Mouse (Mus musculus): ENCODE results near the gene Rprd1b. TPM values are rescaled to one million over a fixed set of nuclear protein-coding genes. Genes with fewer than 3 reads are reported as not detected.

Rprd1b gene
- polyA plus RNA-seq, 1 experiment = 17.1 TPM

DNA sequence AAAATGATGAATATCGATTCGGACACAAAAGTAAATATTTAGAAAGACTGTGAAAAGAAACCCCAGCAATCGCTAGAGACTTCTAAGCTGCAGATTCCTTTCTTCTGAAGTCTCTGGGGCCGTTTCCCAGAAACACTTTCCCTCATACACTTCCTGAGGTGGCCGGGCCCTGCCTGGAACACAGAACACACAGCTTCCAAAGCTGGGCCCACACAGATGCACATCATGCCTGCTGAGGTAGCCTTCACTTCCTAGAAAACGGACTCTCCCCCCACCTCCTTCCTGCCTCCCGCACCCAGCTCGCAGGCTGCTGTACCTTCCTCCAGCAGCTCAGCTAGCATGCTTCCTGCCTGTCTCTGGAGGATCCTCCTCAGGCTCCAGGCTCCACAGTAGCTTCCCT, 81.2 kb downstream of the Rprd1b start:
- no peak overlapping the region for H3K27ac ChIP-seq (ENCODE audit: insufficient read depth, low read length)
- no peak for TF ChIP-seq POLR2A (IDR thresholded peaks at IDR 0.05; ENCODE audit: extremely low read depth, insufficient read depth, low read length)
- no peak for TF ChIP-seq CTCF (IDR thresholded peaks at IDR 0.05; ENCODE audit: extremely low read depth, insufficient read depth, low read length)
- no peak overlapping the region for H3K4me3 ChIP-seq (ENCODE audit: insufficient read depth, low read length)
- H3K4me1 ChIP-seq (ENCODE audit: control insufficient read depth, insufficient read depth, low read length) = no peaks in the 10 kb centered on the region

DNA sequence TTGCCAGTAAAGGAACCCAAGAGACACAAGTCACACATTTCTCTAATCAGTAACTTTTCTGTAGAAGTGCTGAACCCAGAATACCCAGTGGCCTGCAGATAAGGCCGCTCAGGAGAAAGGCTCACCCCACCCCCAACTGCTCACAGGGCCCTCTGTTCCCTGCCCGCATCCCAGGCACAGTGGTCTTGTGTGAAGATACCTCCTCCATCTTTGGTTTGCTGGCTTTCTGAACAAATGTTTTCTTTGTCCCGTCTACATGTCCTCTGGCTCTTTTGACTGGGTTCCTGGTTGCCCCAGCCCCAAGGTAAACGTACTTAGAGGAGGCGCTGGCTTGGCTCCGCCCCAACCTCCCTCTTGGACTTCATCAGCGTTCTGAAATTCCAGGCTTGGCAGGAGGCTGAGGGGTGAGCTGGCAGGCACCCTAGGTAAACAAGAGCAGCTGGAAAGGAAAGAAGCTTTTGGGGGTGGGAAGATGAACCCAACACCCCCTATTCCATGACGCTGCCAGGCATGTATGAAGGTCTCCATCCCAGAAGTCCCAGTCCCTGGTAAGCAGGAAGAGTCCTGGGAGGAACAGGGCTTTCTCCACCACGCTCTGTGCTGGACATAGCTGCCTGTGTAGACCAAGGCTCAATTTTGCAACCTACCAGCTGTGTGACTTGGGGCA, 85.4 kb downstream of the Rprd1b start:
- Histone ChIP-seq H3K4me1 (ENCODE audit: control insufficient read depth, insufficient read depth, low read length) (no peaks in the 10 kb centered on the region), H3K27ac (ENCODE audit: insufficient read depth, low read length) (no peak overlapping the region), H3K4me3 (ENCODE audit: insufficient read depth, low read length) (no peak overlapping the region)
- TF ChIP-seq POLR2A (IDR thresholded peaks at IDR 0.05; ENCODE audit: extremely low read depth, insufficient read depth, low read length) (no peak), CTCF (IDR thresholded peaks at IDR 0.05; ENCODE audit: extremely low read depth, insufficient read depth, low read length) (no peak)

DNA sequence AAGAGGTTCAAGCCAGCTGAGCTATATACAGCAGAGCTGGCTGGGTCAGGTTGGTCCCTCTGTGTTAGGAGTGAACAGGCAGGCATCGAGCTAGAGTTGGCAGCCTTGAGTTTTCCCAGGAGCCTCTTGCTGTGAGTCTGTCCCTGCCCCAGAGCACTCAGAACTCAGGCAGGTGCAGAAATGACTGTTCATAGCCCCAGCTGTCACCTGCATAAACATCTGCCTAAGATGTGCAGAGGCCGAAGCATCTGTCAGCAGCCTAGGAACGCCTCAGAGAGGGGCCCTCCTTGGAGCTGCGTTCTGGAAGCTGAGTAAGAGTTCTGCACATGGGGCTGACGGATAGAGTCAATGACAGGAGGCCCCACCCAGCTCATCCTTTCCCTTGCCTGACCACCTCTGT, 86.6 kb downstream of the Rprd1b start:
- Histone ChIP-seq H3K4me1 (ENCODE audit: control insufficient read depth, insufficient read depth, low read length) (no peaks in the 10 kb centered on the region), H3K4me3 (ENCODE audit: insufficient read depth, low read length) (no peak overlapping the region), H3K27ac (ENCODE audit: insufficient read depth, low read length) (no peak overlapping the region)
- no peak for TF ChIP-seq CTCF (IDR thresholded peaks at IDR 0.05; ENCODE audit: extremely low read depth, insufficient read depth, low read length)
- no peak for TF ChIP-seq POLR2A (IDR thresholded peaks at IDR 0.05; ENCODE audit: extremely low read depth, insufficient read depth, low read length)

DNA sequence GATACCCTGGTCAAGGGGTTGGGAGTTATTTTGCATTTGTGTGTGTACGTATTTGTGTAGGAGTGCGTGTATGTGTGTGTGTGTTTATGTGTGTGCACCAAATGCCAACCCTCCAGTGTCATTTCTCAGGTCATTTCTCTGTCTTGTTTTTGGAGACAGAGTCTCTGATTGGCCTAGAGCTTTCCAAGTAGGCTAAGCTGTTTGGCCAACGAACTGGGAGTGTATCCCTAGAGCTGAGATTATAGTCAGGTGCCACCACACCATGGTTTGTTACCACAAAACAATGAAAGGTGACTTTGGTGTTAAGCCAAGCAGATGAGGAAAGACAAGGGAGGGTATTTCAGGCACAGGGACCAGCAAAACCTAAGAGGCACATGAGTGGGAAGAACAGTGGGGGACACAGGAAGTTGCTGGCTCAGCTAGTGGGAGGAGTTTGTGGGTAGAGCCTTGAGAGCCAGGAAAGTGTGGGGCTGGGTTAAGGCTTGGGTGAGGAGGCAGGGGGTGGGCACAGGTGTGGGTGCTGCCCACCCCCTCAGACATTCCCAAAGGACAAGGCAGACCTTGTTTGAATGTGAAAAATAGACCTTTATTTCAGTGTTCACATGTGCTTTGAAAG, 87.6 kb downstream of the Rprd1b start:
- no peak overlapping the region for H3K27ac ChIP-seq (ENCODE audit: insufficient read depth, low read length)
- TF ChIP-seq POLR2A (IDR thresholded peaks at IDR 0.05; ENCODE audit: extremely low read depth, insufficient read depth, low read length) (no peak), CTCF (IDR thresholded peaks at IDR 0.05; ENCODE audit: extremely low read depth, insufficient read depth, low read length) (no peak)
- no peaks in the 10 kb centered on the region for H3K4me1 ChIP-seq (ENCODE audit: control insufficient read depth, insufficient read depth, low read length)
- no peak overlapping the region for H3K4me3 ChIP-seq (ENCODE audit: insufficient read depth, low read length)

DNA sequence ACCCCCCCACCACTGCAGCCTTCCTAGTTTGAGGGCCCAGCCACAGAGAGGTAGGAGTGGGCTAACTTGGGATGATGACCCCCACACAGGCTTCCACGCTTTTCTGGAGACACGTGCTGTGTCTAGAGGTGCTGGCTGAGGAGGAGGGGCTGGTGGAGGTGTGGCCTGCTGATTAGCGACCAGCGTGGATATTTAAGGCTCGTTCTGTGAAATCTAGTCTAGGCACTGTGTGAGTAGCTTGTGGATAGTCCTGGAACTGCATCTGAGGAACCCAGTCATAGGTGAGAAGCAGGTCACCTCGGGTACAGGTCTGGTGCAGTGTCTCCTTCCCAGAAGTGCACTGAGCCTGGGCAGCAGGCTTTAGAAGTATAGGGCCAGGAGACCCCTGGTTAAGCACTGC, 88.4 kb downstream of the Rprd1b start:
- H3K4me1 ChIP-seq (ENCODE audit: control insufficient read depth, insufficient read depth, low read length) = no peaks in the 10 kb centered on the region
- TF ChIP-seq POLR2A (IDR thresholded peaks at IDR 0.05; ENCODE audit: extremely low read depth, insufficient read depth, low read length) = no peak
- no peak for TF ChIP-seq CTCF (IDR thresholded peaks at IDR 0.05; ENCODE audit: extremely low read depth, insufficient read depth, low read length)
- no peak overlapping the region for H3K27ac ChIP-seq (ENCODE audit: insufficient read depth, low read length)
- no peak overlapping the region for H3K4me3 ChIP-seq (ENCODE audit: insufficient read depth, low read length)

DNA sequence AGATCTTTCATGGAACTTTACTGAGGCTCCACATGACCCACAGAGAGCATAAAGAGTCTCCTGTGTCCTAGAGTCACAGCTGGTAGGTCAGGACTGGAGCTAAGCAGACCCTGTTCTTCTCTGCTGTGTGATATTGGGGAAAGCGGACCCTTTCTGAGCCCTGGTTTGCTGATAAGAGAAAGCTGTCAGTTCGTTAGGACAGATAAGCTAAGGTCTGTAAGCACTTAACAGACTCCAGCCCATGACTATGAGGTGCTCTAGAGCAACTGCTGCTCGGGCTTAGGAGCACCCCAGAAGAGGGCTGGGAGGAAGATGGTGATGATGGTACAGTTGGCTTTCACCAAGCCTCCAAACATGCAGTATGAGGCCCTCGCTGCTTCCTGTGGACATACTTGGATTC, 90.8 kb downstream of the Rprd1b start:
- no peak for TF ChIP-seq CTCF (IDR thresholded peaks at IDR 0.05; ENCODE audit: extremely low read depth, insufficient read depth, low read length)
- no peak overlapping the region for H3K27ac ChIP-seq (ENCODE audit: insufficient read depth, low read length)
- H3K4me1 ChIP-seq (ENCODE audit: control insufficient read depth, insufficient read depth, low read length) = no peaks in the 10 kb centered on the region
- no peak overlapping the region for H3K4me3 ChIP-seq (ENCODE audit: insufficient read depth, low read length)

DNA sequence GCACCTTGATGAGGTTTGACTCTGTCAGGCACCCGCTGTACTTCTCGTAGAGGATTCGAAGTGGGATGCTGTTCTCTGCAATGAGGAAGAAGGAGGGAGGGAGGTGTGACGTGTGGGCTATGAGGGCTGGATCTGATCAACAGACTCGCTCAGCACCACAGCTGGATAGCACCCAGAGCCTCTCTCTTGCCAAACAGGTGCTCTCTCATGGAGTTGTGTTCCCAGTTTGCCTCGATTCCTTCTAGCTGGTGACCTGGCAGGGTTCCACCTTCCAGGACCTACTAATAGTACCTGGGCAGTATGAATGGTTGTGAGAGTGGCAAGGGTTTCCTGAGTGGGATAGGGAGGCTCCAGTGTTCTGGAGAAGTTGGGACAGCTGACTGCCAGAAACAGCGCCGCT, 91.9 kb downstream of the Rprd1b start:
- Histone ChIP-seq H3K4me3 (ENCODE audit: insufficient read depth, low read length) (no peak overlapping the region), H3K27ac (ENCODE audit: insufficient read depth, low read length) (no peak overlapping the region), H3K4me1 (ENCODE audit: control insufficient read depth, insufficient read depth, low read length) (no peaks in the 10 kb centered on the region)
- TF ChIP-seq CTCF (IDR thresholded peaks at IDR 0.05; ENCODE audit: extremely low read depth, insufficient read depth, low read length) = no peak
- no peak for TF ChIP-seq POLR2A (IDR thresholded peaks at IDR 0.05; ENCODE audit: extremely low read depth, insufficient read depth, low read length)

DNA sequence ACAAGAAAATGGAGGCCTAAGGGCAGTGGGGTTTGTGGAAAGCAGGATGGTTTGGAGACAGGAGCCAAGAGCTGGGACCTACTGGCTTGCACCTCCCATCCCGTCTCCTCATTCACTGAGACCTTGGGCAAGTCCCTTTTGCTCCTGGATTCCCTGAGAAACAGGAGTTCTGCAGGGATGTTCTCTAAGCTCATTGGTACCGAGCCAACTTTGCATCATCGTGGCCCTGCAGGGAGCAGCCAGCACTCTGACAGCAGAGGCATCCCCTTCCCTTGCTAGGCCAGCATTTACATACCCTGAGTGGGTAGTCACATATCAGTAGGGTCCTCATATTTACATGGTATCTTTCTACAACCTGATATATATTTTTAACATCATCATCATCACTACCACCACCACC, 92.6 kb downstream of the Rprd1b start:
- Histone ChIP-seq H3K4me3 (ENCODE audit: insufficient read depth, low read length) (no peak overlapping the region), H3K27ac (ENCODE audit: insufficient read depth, low read length) (no peak overlapping the region), H3K4me1 (ENCODE audit: control insufficient read depth, insufficient read depth, low read length) (no peaks in the 10 kb centered on the region)
- TF ChIP-seq POLR2A (IDR thresholded peaks at IDR 0.05; ENCODE audit: extremely low read depth, insufficient read depth, low read length) (no peak), CTCF (IDR thresholded peaks at IDR 0.05; ENCODE audit: extremely low read depth, insufficient read depth, low read length) (no peak)

DNA sequence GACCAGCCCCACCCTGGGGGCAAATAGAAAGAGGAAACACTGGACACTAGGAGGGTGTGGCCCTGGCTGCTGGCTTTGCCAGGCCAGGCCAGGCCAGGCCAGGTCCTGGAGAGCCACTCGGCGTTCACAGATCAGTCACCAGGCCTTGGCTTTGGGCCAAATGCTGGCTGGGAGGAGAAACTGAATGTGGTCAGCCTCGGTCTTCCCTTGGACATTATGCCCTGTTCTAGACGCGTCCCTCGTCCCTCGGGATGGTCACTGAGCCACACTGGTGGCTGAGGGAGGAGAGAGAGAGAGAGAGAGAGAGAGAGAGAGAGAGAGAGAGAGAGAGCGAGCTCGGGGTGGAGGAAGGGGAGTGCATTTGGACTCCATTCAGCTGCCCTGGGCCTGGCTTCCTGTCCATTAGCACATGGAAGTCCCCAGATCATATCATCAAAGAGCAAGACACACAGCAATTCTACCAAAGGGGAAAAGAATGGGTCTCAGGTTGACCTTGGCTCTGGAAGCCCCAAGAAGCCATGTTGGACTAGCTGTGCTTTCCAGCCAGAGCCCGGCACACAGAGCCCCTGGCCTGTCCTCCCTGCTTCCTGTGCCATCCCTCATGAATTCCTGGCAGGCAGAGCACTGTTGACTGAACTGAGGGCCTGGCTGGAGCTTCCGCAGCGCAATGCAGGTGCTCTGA, 93.5 kb downstream of the Rprd1b start:
- H3K4me3 ChIP-seq (ENCODE audit: insufficient read depth, low read length) = no peak overlapping the region
- H3K4me1 ChIP-seq (ENCODE audit: control insufficient read depth, insufficient read depth, low read length) = no peaks in the 10 kb centered on the region
- TF ChIP-seq CTCF (IDR thresholded peaks at IDR 0.05; ENCODE audit: extremely low read depth, insufficient read depth, low read length) (no peak), POLR2A (IDR thresholded peaks at IDR 0.05; ENCODE audit: extremely low read depth, insufficient read depth, low read length) (no peak)
- H3K27ac ChIP-seq (ENCODE audit: insufficient read depth, low read length) = no peak overlapping the region

DNA sequence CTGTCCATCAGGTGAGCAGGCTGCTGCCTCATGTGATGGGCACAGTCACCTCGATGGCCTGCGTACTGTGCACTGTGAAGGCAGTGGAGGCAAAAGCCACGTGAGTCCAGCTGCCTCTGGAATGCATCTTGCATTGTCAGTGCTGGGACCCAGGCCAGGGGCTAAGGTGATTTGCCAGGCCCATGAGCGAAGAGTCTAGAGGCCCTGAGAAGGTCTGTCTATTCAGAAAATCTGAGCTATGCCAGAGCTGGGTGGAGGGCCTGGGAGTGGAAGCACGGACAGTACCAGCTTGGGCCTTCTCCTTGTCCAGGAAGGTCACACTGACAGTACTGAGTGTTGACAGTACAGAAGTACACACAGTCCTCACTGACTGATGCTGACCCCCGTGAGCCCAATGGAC, 94.5 kb downstream of the Rprd1b start:
- no peak overlapping the region for H3K27ac ChIP-seq (ENCODE audit: insufficient read depth, low read length)
- H3K4me3 ChIP-seq (ENCODE audit: insufficient read depth, low read length) = no peak overlapping the region
- no peaks in the 10 kb centered on the region for H3K4me1 ChIP-seq (ENCODE audit: control insufficient read depth, insufficient read depth, low read length)
- TF ChIP-seq CTCF (IDR thresholded peaks at IDR 0.05; ENCODE audit: extremely low read depth, insufficient read depth, low read length) = no peak
- no peak for TF ChIP-seq POLR2A (IDR thresholded peaks at IDR 0.05; ENCODE audit: extremely low read depth, insufficient read depth, low read length)

Measured in cortical plate, adult 2 months (tissue).